Comparison of ENCODE assay signal across 13 mouse cellular contexts in genomic region chr14:30857990-30858389, GRCm38 (mm10). TPM values are rescaled to one million over a fixed set of nuclear protein-coding genes. Genes with fewer than 3 reads are reported as not detected.
DNase-seq lines count a peak whose midpoint lies in the region; ATAC-seq and TF ChIP-seq lines count a peak whose summit lies in the region.
"Had no signal": no experiment of that assay in that cellular context is flagged by ENCODE, and none has a peak within 500 bp of the region (broad histone marks: within the 10 kb centered on the region; RNA-seq: fewer than 3 reads in every experiment).

No protein-coding gene starts in this region.

- ATAC-seq in kidney, embryonic 16.5 days (ENCODE audit: low FRiP score, low TSS enrichment): no peak
- ATAC-seq in granulocyte monocyte progenitor cell, adult 5-6 weeks (replicated peaks; ENCODE audit: poor library complexity, severe bottlenecking): 0 out of 2 replicates have a peak, but pooled peaks have one; percentile 37

- peaks cover 3% of the 10 kb centered on the region; the same call in 1 of the 2 replicates for H3K36me3 ChIP-seq in kidney, embryonic 16.5 days (ENCODE audit: insufficient read depth, low read length)
- no peaks in the 10 kb centered on the region for H3K36me3 ChIP-seq in ES-Bruce4 (ENCODE audit: control insufficient read depth, insufficient read depth, low read length, poor library complexity, severe bottlenecking)
- H3K36me3 ChIP-seq in forebrain, embryonic 10.5 days (replicated peaks): peaks cover 9% of the 10 kb centered on the region; the same call in 1 of the 2 replicates
- H3K36me3 ChIP-seq: heart, embryonic 15.5 days; neural tube, embryonic 13.5 days had no signal

- H3K9ac ChIP-seq in kidney, embryonic 16.5 days (replicated peaks; ENCODE audit: low read length): no peak overlapping the region
- no peak overlapping the region for H3K9ac ChIP-seq in ES-Bruce4 (ENCODE audit: low read depth, poor library complexity, severe bottlenecking)
- H3K9ac ChIP-seq: heart, embryonic 15.5 days; midbrain, embryonic 12.5 days; neural tube, embryonic 13.5 days had no signal

- DNase-seq in kidney, postnatal 25 days: peak; percentile 57 to 62
- peak; percentile 58 for DNase-seq in A20 (ENCODE audit: low read depth, low spot score)
- DNase-seq in forebrain, embryonic 10.5 days (ENCODE audit: extremely low spot score, low spot score): no peak
- no peak for DNase-seq in embryo, embryonic 11 days
- DNase-seq in adrenal gland, postnatal 14 days: no peak
- DNase-seq: cerebellum, adult 11-12 months had no signal

- no peak for TF ChIP-seq POLR2A in ES-Bruce4 (IDR thresholded peaks at IDR 0.05; ENCODE audit: insufficient read depth, low read length)

- no peak overlapping the region for H3K4me3 ChIP-seq in kidney, embryonic 16.5 days (ENCODE audit: low read length)
- no peak overlapping the region for H3K4me3 ChIP-seq in ES-Bruce4 (ENCODE audit: low read depth, low read length)
- no peak overlapping the region for H3K4me3 ChIP-seq in forebrain, embryonic 10.5 days
- H3K4me3 ChIP-seq: heart, embryonic 15.5 days; midbrain, embryonic 12.5 days; neural tube, embryonic 13.5 days had no signal

- no peaks in the 10 kb centered on the region for H3K9me3 ChIP-seq in kidney, embryonic 16.5 days (ENCODE audit: low read length)
- H3K9me3 ChIP-seq in ES-Bruce4 (replicated peaks; ENCODE audit: control insufficient read depth, insufficient read depth, low read length, poor library complexity, severe bottlenecking): no peaks in the 10 kb centered on the region
- no peaks in the 10 kb centered on the region; the same call in 1 of the 2 replicates for H3K9me3 ChIP-seq in forebrain, embryonic 10.5 days
- H3K9me3 ChIP-seq: heart, embryonic 15.5 days; midbrain, embryonic 12.5 days; neural tube, embryonic 13.5 days had no signal

- 0 out of 2 replicates have a peak, but pooled peaks cover 10% of the 10 kb centered on the region for H3K4me1 ChIP-seq in kidney, embryonic 16.5 days (ENCODE audit: insufficient read depth, low read length)
- no peaks in the 10 kb centered on the region for H3K4me1 ChIP-seq in ES-Bruce4 (ENCODE audit: control insufficient read depth, insufficient read depth, low read length)
- H3K4me1 ChIP-seq in forebrain, embryonic 10.5 days: no peaks in the 10 kb centered on the region
- H3K4me1 ChIP-seq: midbrain, embryonic 12.5 days; neural tube, embryonic 13.5 days had no signal

- H3K4me2 ChIP-seq in kidney, embryonic 16.5 days (replicated peaks; ENCODE audit: low read depth, low read length): no peak overlapping the region
- H3K4me2 ChIP-seq: heart, embryonic 15.5 days; midbrain, embryonic 12.5 days; neural tube, embryonic 13.5 days had no signal

- TF ChIP-seq CTCF in ES-Bruce4 (IDR thresholded peaks at IDR 0.05; ENCODE audit: low read depth, low read length): peak; percentile 36

- no peak for TF ChIP-seq EP300 in ES-Bruce4 (IDR thresholded peaks at IDR 0.05; ENCODE audit: insufficient read depth, low read depth, low read length)

- 66% methylated on average over 4 of the region's 4 CpGs for WGBS in kidney, embryonic 16.5 days
- 71% methylated on average over 4 of the region's 4 CpGs for WGBS in forebrain, embryonic 10.5 days

- H3K27ac ChIP-seq in kidney, embryonic 16.5 days (ENCODE audit: low read length): no peak overlapping the region
- H3K27ac ChIP-seq in ES-Bruce4 (ENCODE audit: insufficient read depth, low read length): no peak overlapping the region
- H3K27ac ChIP-seq in forebrain, embryonic 10.5 days: no peak overlapping the region
- H3K27ac ChIP-seq: heart, embryonic 15.5 days; midbrain, embryonic 12.5 days; neural tube, embryonic 13.5 days had no signal

- no peaks in the 10 kb centered on the region for H3K27me3 ChIP-seq in kidney, embryonic 16.5 days (ENCODE audit: insufficient read depth, low read length)
- no peaks in the 10 kb centered on the region for H3K27me3 ChIP-seq in ES-Bruce4 (ENCODE audit: control insufficient read depth, insufficient read depth, low read length, poor library complexity, severe bottlenecking)
- H3K27me3 ChIP-seq in forebrain, embryonic 10.5 days (ENCODE audit: poor library complexity, severe bottlenecking): no peaks in the 10 kb centered on the region
- H3K27me3 ChIP-seq: heart, embryonic 15.5 days; midbrain, embryonic 12.5 days; neural tube, embryonic 13.5 days had no signal

RNA-seq across cellular contexts. Expression of gene Mustn1, which starts 21.0 kb away (rescaled TPM):
- 4.5 and 5.3 TPM in 2 replicates for polyA plus RNA-seq in kidney, embryonic 16.5 days (2015; fragmentation: Nextera tagmentation; extraction: Ambion mirVana)
- 0.49 TPM in 1 of 2 replicates, not detected in the other for polyA plus RNA-seq in ES-Bruce4 (2011; ENCODE audit: insufficient read depth, insufficient read length, low read depth, missing spikeins)
- 2.9 TPM in 1 of 2 replicates, not detected in the other for total RNA-seq in granulocyte monocyte progenitor cell, adult 5-6 weeks (2014; fragmentation: Nextera tagmentation)
- 0.65 and 2.2 TPM in 2 replicates for total RNA-seq in granulocyte monocyte progenitor cell, adult 5-6 weeks (2017)
- polyA plus RNA-seq in forebrain, embryonic 10.5 days (2016; fragmentation: Nextera tagmentation; extraction: Ambion mirVana): 0.22 and 0.49 TPM in 2 replicates
- 4.4 and 6.2 TPM in 2 replicates for total RNA-seq in adrenal gland, postnatal 14 days (2021)

RNA-seq across cellular contexts. Expression of gene Itih4, which starts 28.3 kb away (rescaled TPM):
- polyA plus RNA-seq in kidney, embryonic 16.5 days (2015; fragmentation: Nextera tagmentation; extraction: Ambion mirVana): 0.27 and 0.59 TPM in 2 replicates
- 0.29 TPM in 1 of 2 replicates, not detected in the other for polyA plus RNA-seq in ES-Bruce4 (2011; ENCODE audit: insufficient read depth, insufficient read length, low read depth, missing spikeins)
- not detected in 2 replicates for total RNA-seq in granulocyte monocyte progenitor cell, adult 5-6 weeks (2014; fragmentation: Nextera tagmentation)
- not detected in 2 replicates for total RNA-seq in granulocyte monocyte progenitor cell, adult 5-6 weeks (2017)
- polyA plus RNA-seq in forebrain, embryonic 10.5 days (2016; fragmentation: Nextera tagmentation; extraction: Ambion mirVana): not detected in 2 replicates
- 17.0 and 261 TPM in 2 replicates for total RNA-seq in adrenal gland, postnatal 14 days (2021)
- polyA plus RNA-seq: embryonic facial prominence, embryonic 14.5 days; midbrain, embryonic 12.5 days; neural tube, embryonic 13.5 days had no signal

RNA-seq across cellular contexts. Expression of gene Tmem110, which starts 32.6 kb away (rescaled TPM):
- polyA plus RNA-seq in kidney, embryonic 16.5 days (2015; fragmentation: Nextera tagmentation; extraction: Ambion mirVana): 25.1 and 25.7 TPM in 2 replicates
- polyA plus RNA-seq in ES-Bruce4 (2011; ENCODE audit: insufficient read depth, insufficient read length, low read depth, missing spikeins): 18.1 and 18.6 TPM in 2 replicates
- 7.3 and 11.7 TPM in 2 replicates for total RNA-seq in granulocyte monocyte progenitor cell, adult 5-6 weeks (2014; fragmentation: Nextera tagmentation)
- 6.3 and 9.1 TPM in 2 replicates for total RNA-seq in granulocyte monocyte progenitor cell, adult 5-6 weeks (2017)
- polyA plus RNA-seq in forebrain, embryonic 10.5 days (2016; fragmentation: Nextera tagmentation; extraction: Ambion mirVana): 21.9 and 22.8 TPM in 2 replicates
- total RNA-seq in adrenal gland, postnatal 14 days (2021): 18.1 and 19.3 TPM in 2 replicates

Comparison
In these comparisons a context has a peak if more than half of its experiments do, and no peak if none do; other contexts are left out.
1. DNase-seq: peak in kidney, postnatal 25 days (2 of 2) and A20 (single experiment); none in forebrain, embryonic 10.5 days (single experiment), embryo, embryonic 11 days (single experiment) and adrenal gland, postnatal 14 days (single experiment).